Comparison of ENCODE assay signal across 9 mouse cellular contexts in the genomic region with DNA sequence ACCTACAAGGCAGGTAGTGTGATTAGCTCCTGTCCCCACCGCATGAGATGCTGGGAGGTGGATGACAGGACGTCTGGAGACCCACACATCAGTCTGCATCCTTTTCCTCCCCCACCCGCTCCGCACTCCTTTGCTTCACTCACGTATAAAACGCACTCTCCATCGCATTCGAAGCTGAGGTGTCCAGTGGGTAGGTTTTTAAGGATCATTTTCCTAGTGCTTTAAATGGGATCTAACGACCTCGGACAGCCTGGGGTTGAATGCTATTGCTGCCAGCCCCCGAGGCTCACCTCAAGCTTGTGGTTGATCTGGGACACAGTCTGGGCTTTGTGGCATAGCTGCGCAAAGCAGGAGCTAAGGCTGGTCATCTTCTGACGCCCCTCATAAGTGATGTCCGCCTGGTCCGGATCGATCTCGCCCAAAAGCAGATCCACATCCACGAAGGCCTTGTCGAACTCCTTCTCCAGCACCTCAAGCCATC. TPM values are rescaled to one million over a fixed set of nuclear protein-coding genes. Genes with fewer than 3 reads are reported as not detected.
DNase-seq lines count a peak whose midpoint lies in the region; ATAC-seq and TF ChIP-seq lines count a peak whose summit lies in the region.
"Had no signal": no experiment of that assay in that cellular context is flagged by ENCODE, and none has a peak within 500 bp of the region (broad histone marks: within the 10 kb centered on the region; RNA-seq: fewer than 3 reads in every experiment).

No protein-coding gene starts in this region.

- no peaks in the 10 kb centered on the region for H3K9me3 ChIP-seq in intestine, postnatal 0 days (ENCODE audit: control insufficient read depth)
- no peaks in the 10 kb centered on the region for H3K9me3 ChIP-seq in midbrain, embryonic 16.5 days (replicated peaks; ENCODE audit: control insufficient read depth, low read length, poor library complexity, severe bottlenecking)

- H3K9ac ChIP-seq in intestine, postnatal 0 days (ENCODE audit: low read depth, low read length): peak overlapping the region; percentile 86
- H3K9ac ChIP-seq in midbrain, embryonic 16.5 days (ENCODE audit: low read depth, low read length): peak overlapping the region; percentile 96

- peak; percentile 26 for ATAC-seq in erythroblast, adult 5-6 weeks (replicated peaks; ENCODE audit: low FRiP score, poor library complexity, severe bottlenecking)
- ATAC-seq in intestine, postnatal 0 days: no peak; the same call in 1 of the 2 replicates
- ATAC-seq in midbrain, embryonic 16.5 days: peak; percentile 72

- H3K4me3 ChIP-seq in cerebellum, adult 2 months (replicated peaks; ENCODE audit: insufficient read depth, low read depth, low read length): peak overlapping the region; percentile 97
- H3K4me3 ChIP-seq in intestine, postnatal 0 days (ENCODE audit: low read depth, low read length): peak overlapping the region; percentile 96
- peak overlapping the region; percentile 88 for H3K4me3 ChIP-seq in midbrain, embryonic 16.5 days (ENCODE audit: low read depth, low read length)

- peaks cover 5% of the 10 kb centered on the region; the same call in 1 of the 2 replicates for H3K4me1 ChIP-seq in cerebellum, adult 2 months (ENCODE audit: control insufficient read depth, insufficient read depth, low read length)
- H3K4me1 ChIP-seq in intestine, postnatal 0 days (replicated peaks; ENCODE audit: control insufficient read depth, insufficient read depth, low read length): 0 out of 2 replicates have a peak, but pooled peaks cover 3% of the 10 kb centered on the region
- peaks cover 26% of the 10 kb centered on the region for H3K4me1 ChIP-seq in midbrain, embryonic 16.5 days (ENCODE audit: control insufficient read depth, insufficient read depth, low read length)

- peak in 1 of 2 experiments; percentile 48 for DNase-seq in cerebellum, adult 2 months
- DNase-seq in cerebellum, postnatal 4 days (ENCODE audit: low spot score in 2 of 2): no peak
- peak; percentile 9 for DNase-seq in retina, postnatal 7 days (ENCODE audit: low read depth, low spot score)
- no peak for DNase-seq in retina, postnatal 1 day
- no peak for DNase-seq in cerebellum, adult 11 months

- H3K4me2 ChIP-seq in intestine, postnatal 0 days (replicated peaks; ENCODE audit: low read depth): peak overlapping the region; percentile 84
- peak overlapping the region; percentile 69 for H3K4me2 ChIP-seq in midbrain, embryonic 16.5 days (ENCODE audit: low read length)

- peak overlapping the region; percentile 38 for H3K27ac ChIP-seq in cerebellum, adult 2 months (ENCODE audit: insufficient read depth, low read length)
- H3K27ac ChIP-seq in intestine, postnatal 0 days (ENCODE audit: low read depth, low read length): peak overlapping the region; percentile 96
- peak overlapping the region; percentile 99 for H3K27ac ChIP-seq in midbrain, embryonic 16.5 days (ENCODE audit: low read length)

- H3K36me3 ChIP-seq in intestine, postnatal 0 days (ENCODE audit: control insufficient read depth, insufficient read depth): no peaks in the 10 kb centered on the region
- no peaks in the 10 kb centered on the region for H3K36me3 ChIP-seq in midbrain, embryonic 16.5 days (ENCODE audit: control insufficient read depth, insufficient read depth, low read length)

- no peak for TF ChIP-seq CTCF in cerebellum, adult 2 months (IDR thresholded peaks at IDR 0.05; ENCODE audit: borderline replicate concordance, insufficient read depth, low read depth, low read length)
- TF ChIP-seq CTCF in intestine, postnatal 0 days (IDR thresholded peaks at IDR 0.05; ENCODE audit: low read depth): no peak

- WGBS in cerebellum, adult 2 months: under 1% methylated on average over 19 of the region's 19 CpGs
- under 1% methylated on average over 19 of the region's 19 CpGs for WGBS in intestine, postnatal 0 days
- WGBS in midbrain, embryonic 16.5 days: under 1% methylated on average over 19 of the region's 19 CpGs

- TF ChIP-seq POLR2A in cerebellum, adult 2 months (IDR thresholded peaks at IDR 0.05; ENCODE audit: borderline replicate concordance, insufficient read depth, low read length): no peak

- H3K27me3 ChIP-seq in cerebellum, adult 2 months (ENCODE audit: control insufficient read depth, insufficient read depth, low read length): no peaks in the 10 kb centered on the region
- H3K27me3 ChIP-seq in intestine, postnatal 0 days (replicated peaks; ENCODE audit: control insufficient read depth, insufficient read depth, low read length): no peaks in the 10 kb centered on the region
- no peaks in the 10 kb centered on the region for H3K27me3 ChIP-seq in midbrain, embryonic 16.5 days (ENCODE audit: control insufficient read depth, insufficient read depth, low read depth, low read length)

RNA-seq across cellular contexts. Expression of gene Gopc, which starts 0.6 kb away (rescaled TPM):
- 30.9 and 31.4 TPM in 2 replicates for polyA plus RNA-seq in cerebellum, adult 2 months (2012; rRNA removed)
- 2.1 and 2.9 TPM in 2 replicates for total RNA-seq in erythroblast, adult 5-6 weeks (2015; ENCODE audit: low replicate concordance)
- 1.4 and 15.9 TPM in 2 replicates for total RNA-seq in erythroblast, adult 5-6 weeks (2017; ENCODE audit: low replicate concordance)
- 10.3 and 10.4 TPM in 2 replicates for polyA plus RNA-seq in intestine, postnatal 0 days (2015; fragmentation: Nextera tagmentation; extraction: Ambion mirVana)
- 24.8 and 27.4 TPM in 2 replicates for polyA plus RNA-seq in midbrain, embryonic 16.5 days (2015; fragmentation: Nextera tagmentation; extraction: Ambion mirVana)

RNA-seq across cellular contexts. Expression of gene Nepn, which starts 7.4 kb away (rescaled TPM):
- polyA plus RNA-seq in cerebellum, adult 2 months (2012; rRNA removed): 0.05 TPM in 2 replicates
- not detected in 2 replicates for total RNA-seq in erythroblast, adult 5-6 weeks (2015; ENCODE audit: low replicate concordance)
- not detected in 2 replicates for total RNA-seq in erythroblast, adult 5-6 weeks (2017; ENCODE audit: low replicate concordance)
- 0.18 and 0.80 TPM in 2 replicates for polyA plus RNA-seq in intestine, postnatal 0 days (2015; fragmentation: Nextera tagmentation; extraction: Ambion mirVana)
- polyA plus RNA-seq in midbrain, embryonic 16.5 days (2015; fragmentation: Nextera tagmentation; extraction: Ambion mirVana): not detected in 2 replicates
- total RNA-seq: left cerebral cortex, adult 8-10 months had no signal

RNA-seq across cellular contexts. Expression of gene Gm26741, which starts 22.8 kb away (rescaled TPM):
- not detected in 2 replicates for polyA plus RNA-seq in cerebellum, adult 2 months (2012; rRNA removed)
- not detected in 2 replicates for total RNA-seq in erythroblast, adult 5-6 weeks (2015; ENCODE audit: low replicate concordance)
- not detected in 2 replicates for total RNA-seq in erythroblast, adult 5-6 weeks (2017; ENCODE audit: low replicate concordance)
- polyA plus RNA-seq in intestine, postnatal 0 days (2015; fragmentation: Nextera tagmentation; extraction: Ambion mirVana): not detected in 2 replicates
- polyA plus RNA-seq in midbrain, embryonic 16.5 days (2015; fragmentation: Nextera tagmentation; extraction: Ambion mirVana): not detected in 2 replicates
- total RNA-seq: left cerebral cortex, adult 8-10 months had no signal

RNA-seq across cellular contexts. Expression of gene Nus1, which starts 36.0 kb away (rescaled TPM):
- 25.3 and 28.5 TPM in 2 replicates for polyA plus RNA-seq in cerebellum, adult 2 months (2012; rRNA removed)
- total RNA-seq in erythroblast, adult 5-6 weeks (2015; ENCODE audit: low replicate concordance): 5.6 and 10.0 TPM in 2 replicates
- 7.2 and 10.0 TPM in 2 replicates for total RNA-seq in erythroblast, adult 5-6 weeks (2017; ENCODE audit: low replicate concordance)
- polyA plus RNA-seq in intestine, postnatal 0 days (2015; fragmentation: Nextera tagmentation; extraction: Ambion mirVana): 24.7 and 26.4 TPM in 2 replicates
- 23.5 and 24.7 TPM in 2 replicates for polyA plus RNA-seq in midbrain, embryonic 16.5 days (2015; fragmentation: Nextera tagmentation; extraction: Ambion mirVana)

Comparison
In these comparisons a context has a peak if more than half of its experiments do, and no peak if none do; other contexts are left out.
1. H3K27ac ChIP-seq: peak in every context shown above with its lines; median percentile 99 in midbrain, embryonic 16.5 days; 96 in intestine, postnatal 0 days; 38 in cerebellum, adult 2 months.